Comparison of ENCODE assay signal across 15 mouse cellular contexts in genomic region chr8:122512392-122512791, GRCm38 (mm10). TPM values are rescaled to one million over a fixed set of nuclear protein-coding genes. Genes with fewer than 3 reads are reported as not detected.
DNase-seq lines count a peak whose midpoint lies in the region; ATAC-seq and TF ChIP-seq lines count a peak whose summit lies in the region.
"Had no signal": no experiment of that assay in that cellular context is flagged by ENCODE, and none has a peak within 500 bp of the region (broad histone marks: within the 10 kb centered on the region; RNA-seq: fewer than 3 reads in every experiment).

No protein-coding gene starts in this region.

- no peaks in the 10 kb centered on the region for H3K27me3 ChIP-seq in heart, adult 2 months (ENCODE audit: control insufficient read depth, insufficient read depth, low read length)
- H3K27me3 ChIP-seq in kidney, postnatal 0 days (ENCODE audit: insufficient read depth, low read length) = no peaks in the 10 kb centered on the region
- H3K27me3 ChIP-seq in limb, embryonic 14.5 days (ENCODE audit: control insufficient read depth, insufficient read depth, low read length) = no peaks in the 10 kb centered on the region
- H3K27me3 ChIP-seq: embryonic facial prominence, embryonic 12.5 days; forebrain, embryonic 12.5 days had no signal

- H3K79me2 ChIP-seq in heart, adult 2 months (replicated peaks; ENCODE audit: control insufficient read depth, insufficient read depth, low read length) = no peaks in the 10 kb centered on the region; the same call in none of the 2 replicates

- no peaks in the 10 kb centered on the region for H3K36me3 ChIP-seq in heart, adult 2 months (ENCODE audit: control insufficient read depth, insufficient read depth, low read length)
- no peaks in the 10 kb centered on the region for H3K36me3 ChIP-seq in kidney, postnatal 0 days (ENCODE audit: insufficient read depth, low read length)
- H3K36me3 ChIP-seq in limb, embryonic 14.5 days (ENCODE audit: control insufficient read depth, insufficient read depth, low read length) = peaks cover 12% of the 10 kb centered on the region
- H3K36me3 ChIP-seq: embryonic facial prominence, embryonic 12.5 days; forebrain, embryonic 12.5 days had no signal

- no peak for TF ChIP-seq EP300 in heart, adult 2 months (IDR thresholded peaks at IDR 0.05; ENCODE audit: insufficient read depth, low read depth, low read length)

- TF ChIP-seq CTCF in heart, adult 2 months (IDR thresholded peaks at IDR 0.05) = no peak
- no peak for TF ChIP-seq CTCF in kidney, postnatal 0 days (IDR thresholded peaks at IDR 0.05; ENCODE audit: low read depth)

- no peak overlapping the region for H3K4me3 ChIP-seq in heart, adult 2 months
- no peak overlapping the region for H3K4me3 ChIP-seq in kidney, postnatal 0 days (replicated peaks; ENCODE audit: low read depth, low read length)
- no peak overlapping the region for H3K4me3 ChIP-seq in brown adipose tissue, adult 24 weeks (ENCODE audit: insufficient read depth, low read depth, low read length)
- H3K4me3 ChIP-seq in limb, embryonic 14.5 days (replicated peaks; ENCODE audit: low read length) = no peak overlapping the region
- H3K4me3 ChIP-seq: embryonic facial prominence, embryonic 12.5 days; forebrain, embryonic 12.5 days; layer of hippocampus, adult 2 months had no signal

- ATAC-seq in kidney, postnatal 0 days (replicated peaks; ENCODE audit: low FRiP score, low read depth) = no peak
- no peak for ATAC-seq in limb, embryonic 14.5 days (ENCODE audit: low FRiP score, low read depth)

- 57% methylated on average over 7 of the region's 7 CpGs for WGBS in heart, adult 2 months
- WGBS in kidney, postnatal 0 days = 58% methylated on average over 7 of the region's 7 CpGs
- 66% methylated on average over 7 of the region's 7 CpGs for WGBS in limb, embryonic 14.5 days

- intact Hi-C loops in heart, adult 2 months (cut with DNase I) = no loop called here
- intact Hi-C loops in heart, postnatal 14 days (cut with DNase I) = no loop called here
- intact Hi-C loops in left cerebral cortex, postnatal 4 days (cut with DNase I) = no loop called here

- H3K9me3 ChIP-seq in kidney, postnatal 0 days (replicated peaks; ENCODE audit: low read length) = no peaks in the 10 kb centered on the region
- H3K9me3 ChIP-seq in limb, embryonic 14.5 days (ENCODE audit: control insufficient read depth, low read length) = no peaks in the 10 kb centered on the region
- H3K9me3 ChIP-seq: embryonic facial prominence, embryonic 12.5 days; forebrain, embryonic 12.5 days had no signal

- H3K27ac ChIP-seq in heart, adult 2 months = peak overlapping the region; percentile 67
- peak overlapping the region; percentile 71; the same call in 1 of the 2 replicates for H3K27ac ChIP-seq in kidney, postnatal 0 days
- peak overlapping the region; percentile 46 for H3K27ac ChIP-seq in brown adipose tissue, adult 24 weeks (replicated peaks; ENCODE audit: low read depth, low read length)
- H3K27ac ChIP-seq in limb, embryonic 14.5 days (replicated peaks; ENCODE audit: low read depth, low read length) = peak overlapping the region; percentile 74; the same call in 1 of the 2 replicates
- H3K27ac ChIP-seq: embryonic facial prominence, embryonic 12.5 days; forebrain, embryonic 12.5 days; layer of hippocampus, adult 2 months; liver, embryonic 14.5 days had no signal

- H3K4me1 ChIP-seq in heart, adult 2 months (ENCODE audit: control insufficient read depth, insufficient read depth, low read length) = peaks cover 32% of the 10 kb centered on the region
- H3K4me1 ChIP-seq in kidney, postnatal 0 days (replicated peaks; ENCODE audit: insufficient read depth, low read length) = peaks cover 13% of the 10 kb centered on the region
- H3K4me1 ChIP-seq in brown adipose tissue, adult 24 weeks (ENCODE audit: control insufficient read depth, insufficient read depth, insufficient read length, low read length) = peaks cover 56% of the 10 kb centered on the region
- H3K4me1 ChIP-seq in limb, embryonic 14.5 days (ENCODE audit: control insufficient read depth, insufficient read depth, low read length) = peaks cover 10% of the 10 kb centered on the region

- TF ChIP-seq POLR2A in heart, adult 2 months (IDR thresholded peaks at IDR 0.05; ENCODE audit: insufficient read depth, low read depth, low read length) = no peak
- no peak for TF ChIP-seq POLR2A in limb, embryonic 14.5 days (IDR thresholded peaks at IDR 0.05; ENCODE audit: borderline replicate concordance, extremely low read depth, insufficient read depth, insufficient read length)

- no peak overlapping the region for H3K9ac ChIP-seq in heart, adult 2 months (ENCODE audit: low read depth, low read length)
- H3K9ac ChIP-seq in kidney, postnatal 0 days (ENCODE audit: low read depth, low read length) = 0 out of 2 replicates have a peak overlapping the region, but pooled peaks have one; percentile 18
- no peak overlapping the region for H3K9ac ChIP-seq in limb, embryonic 14.5 days (ENCODE audit: low read depth, low read length, severe bottlenecking)
- H3K9ac ChIP-seq: embryonic facial prominence, embryonic 12.5 days; forebrain, embryonic 12.5 days; liver, embryonic 14.5 days had no signal

- no peak overlapping the region for H3K4me2 ChIP-seq in kidney, postnatal 0 days (ENCODE audit: low read length)
- H3K4me2 ChIP-seq in limb, embryonic 14.5 days (replicated peaks; ENCODE audit: low read depth, low read length, severe bottlenecking) = no peak overlapping the region
- H3K4me2 ChIP-seq: embryonic facial prominence, embryonic 12.5 days; forebrain, embryonic 12.5 days had no signal

- no peak for DNase-seq in heart, adult 2 months
- DNase-seq in heart, postnatal 14 days = no peak
- no peak for DNase-seq in kidney, postnatal 0 days (ENCODE audit: low spot score)
- DNase-seq in kidney, postnatal 36 days = no peak
- no peak for DNase-seq in limb, embryonic 14.5 days (ENCODE audit: low spot score)
- no peak for DNase-seq in left cerebral cortex, postnatal 4 days
- DNase-seq in urinary bladder, postnatal 4 days (ENCODE audit: low spot score in 2 of 2) = no peak
- DNase-seq: adrenal gland, adult 2 months; B cell, adult 2 months; cerebellum, postnatal 14 days had no signal

RNA-seq across cellular contexts. Expression of gene Ctu2, which starts 36.4 kb away (rescaled TPM):
- total RNA-seq in heart, adult 2 months (2021) = 1 to 10 TPM; 5.6 to 7.7 TPM
- 12.3 and 15.8 TPM in 2 replicates for polyA plus RNA-seq in heart, adult 2 months (2012; rRNA removed)
- total RNA-seq in heart, postnatal 14 days (2021) = 10 to 100 TPM; 10.8 TPM
- polyA plus RNA-seq in kidney, postnatal 0 days (2015; fragmentation: Nextera tagmentation; extraction: Ambion mirVana) = 44.5 and 45.6 TPM in 2 replicates
- 13.8 and 15.1 TPM in 2 replicates for polyA plus RNA-seq in brown adipose tissue, adult 24 weeks (2012; ENCODE audit: insufficient read depth, insufficient read length, missing spikeins)
- 57.1 and 59.5 TPM in 2 replicates for polyA plus RNA-seq in limb, embryonic 14.5 days (2012; rRNA removed)
- polyA plus RNA-seq in limb, embryonic 14.5 days (2014; fragmentation: Nextera tagmentation; extraction: Ambion mirVana) = 49.5 and 64.3 TPM in 2 replicates
- total RNA-seq in left cerebral cortex, postnatal 4 days (2021) = 10 to 100 TPM; 46.2 to 49.4 TPM

RNA-seq across cellular contexts. Expression of gene Rnf166, which starts 36.5 kb away (rescaled TPM):
- 10 to 100 TPM; 36.9 to 41.6 TPM for total RNA-seq in heart, adult 2 months (2021)
- polyA plus RNA-seq in heart, adult 2 months (2012; rRNA removed) = 91.3 and 99.4 TPM in 2 replicates
- total RNA-seq in heart, postnatal 14 days (2021) = 10 to 100 TPM; 28.7 to 28.9 TPM
- 44.0 and 44.5 TPM in 2 replicates for polyA plus RNA-seq in kidney, postnatal 0 days (2015; fragmentation: Nextera tagmentation; extraction: Ambion mirVana)
- 19.0 and 28.7 TPM in 2 replicates for polyA plus RNA-seq in brown adipose tissue, adult 24 weeks (2012; ENCODE audit: insufficient read depth, insufficient read length, missing spikeins)
- 80.1 and 103 TPM in 2 replicates for polyA plus RNA-seq in limb, embryonic 14.5 days (2012; rRNA removed)
- polyA plus RNA-seq in limb, embryonic 14.5 days (2014; fragmentation: Nextera tagmentation; extraction: Ambion mirVana) = 47.0 and 49.5 TPM in 2 replicates
- 10 to 100 TPM; 21.8 to 24.1 TPM for total RNA-seq in left cerebral cortex, postnatal 4 days (2021)

RNA-seq across cellular contexts. Expression of gene Piezo1, which starts 38.7 kb away (rescaled TPM):
- total RNA-seq in heart, adult 2 months (2021) = 10 to 100 TPM; 14.0 to 14.8 TPM
- polyA plus RNA-seq in heart, adult 2 months (2012; rRNA removed) = 48.5 and 55.5 TPM in 2 replicates
- 10 to 100 TPM; 27.2 to 30.2 TPM for total RNA-seq in heart, postnatal 14 days (2021)
- 12.5 and 14.9 TPM in 2 replicates for polyA plus RNA-seq in kidney, postnatal 0 days (2015; fragmentation: Nextera tagmentation; extraction: Ambion mirVana)
- polyA plus RNA-seq in brown adipose tissue, adult 24 weeks (2012; ENCODE audit: insufficient read depth, insufficient read length, missing spikeins) = 14.7 and 20.4 TPM in 2 replicates
- 93.3 and 120 TPM in 2 replicates for polyA plus RNA-seq in limb, embryonic 14.5 days (2012; rRNA removed)
- 20.4 and 20.7 TPM in 2 replicates for polyA plus RNA-seq in limb, embryonic 14.5 days (2014; fragmentation: Nextera tagmentation; extraction: Ambion mirVana)
- total RNA-seq in left cerebral cortex, postnatal 4 days (2021) = 10 to 100 TPM; 19.9 to 20.6 TPM

RNA-seq across cellular contexts. Expression of gene Snai3, which starts 51.9 kb away (rescaled TPM):
- 1 to 10 TPM; 1.6 to 8.1 TPM for total RNA-seq in heart, adult 2 months (2021)
- polyA plus RNA-seq in heart, adult 2 months (2012; rRNA removed) = 6.8 and 8.2 TPM in 2 replicates
- 1 to 10 TPM; 1.1 to 1.6 TPM for total RNA-seq in heart, postnatal 14 days (2021)
- polyA plus RNA-seq in kidney, postnatal 0 days (2015; fragmentation: Nextera tagmentation; extraction: Ambion mirVana) = 0.67 and 1.0 TPM in 2 replicates
- polyA plus RNA-seq in brown adipose tissue, adult 24 weeks (2012; ENCODE audit: insufficient read depth, insufficient read length, missing spikeins) = not detected in 2 replicates
- 2.1 and 2.5 TPM in 2 replicates for polyA plus RNA-seq in limb, embryonic 14.5 days (2012; rRNA removed)
- polyA plus RNA-seq in limb, embryonic 14.5 days (2014; fragmentation: Nextera tagmentation; extraction: Ambion mirVana) = 1.2 and 2.1 TPM in 2 replicates
- total RNA-seq in left cerebral cortex, postnatal 4 days (2021) = not detected
- total RNA-seq: adrenal gland, adult 2 months; layer of hippocampus, adult 2 months had no signal
- polyA plus RNA-seq: forebrain, embryonic 12.5 days had no signal

RNA-seq across cellular contexts. Expression of gene Cdt1, which starts 55.4 kb away (rescaled TPM):
- total RNA-seq in heart, adult 2 months (2021) = 1 to 10 TPM; 2.0 to 2.7 TPM
- polyA plus RNA-seq in heart, adult 2 months (2012; rRNA removed) = 3.2 and 3.5 TPM in 2 replicates
- 1 to 10 TPM; 3.6 to 4.6 TPM for total RNA-seq in heart, postnatal 14 days (2021)
- polyA plus RNA-seq in kidney, postnatal 0 days (2015; fragmentation: Nextera tagmentation; extraction: Ambion mirVana) = 21.2 and 24.7 TPM in 2 replicates
- polyA plus RNA-seq in brown adipose tissue, adult 24 weeks (2012; ENCODE audit: insufficient read depth, insufficient read length, missing spikeins) = 0.48 and 0.58 TPM in 2 replicates
- 79.0 and 103 TPM in 2 replicates for polyA plus RNA-seq in limb, embryonic 14.5 days (2012; rRNA removed)
- 34.0 and 34.2 TPM in 2 replicates for polyA plus RNA-seq in limb, embryonic 14.5 days (2014; fragmentation: Nextera tagmentation; extraction: Ambion mirVana)
- 1 to 10 TPM; 5.9 to 6.9 TPM for total RNA-seq in left cerebral cortex, postnatal 4 days (2021)
